Mouse (Mus musculus): ENCODE data around the gene Cnot2.

DNA sequence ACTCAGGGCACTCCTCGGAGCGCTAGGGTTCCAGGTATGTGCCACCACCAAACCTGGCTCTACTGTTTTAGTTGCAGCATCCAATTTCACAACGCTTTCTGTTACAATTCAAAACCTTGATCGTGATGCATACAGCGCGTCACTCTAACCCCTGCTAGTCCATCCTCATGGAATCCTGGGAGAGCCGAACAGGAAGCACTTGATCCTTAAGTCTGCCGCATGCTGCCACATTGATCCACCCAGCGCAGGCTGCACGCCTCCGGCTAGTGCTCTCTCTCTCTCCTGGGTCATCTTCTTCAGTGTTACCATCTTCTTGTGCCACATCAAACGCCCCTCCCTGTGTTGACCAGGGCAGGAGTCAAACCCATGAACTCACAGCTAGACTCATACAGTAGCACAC is 133.1 kb downstream of the Cnot2 start:
- TF ChIP-seq POLR2A (IDR thresholded peaks at IDR 0.05; ENCODE audit: borderline replicate concordance, insufficient read depth, low read length), result no peak
- no peak for TF ChIP-seq CTCF (IDR thresholded peaks at IDR 0.05; ENCODE audit: borderline replicate concordance, insufficient read depth, low read depth, low read length)

Data from cerebellum, adult 2 months (tissue).